Mouse (Mus musculus) MEL (cell line): ENCODE measurements around the gene Dguok. TPM values are rescaled to one million over a fixed set of nuclear protein-coding genes. Genes with fewer than 3 reads are reported as not detected.

ENCODE experiments used
- DNase-seq: peaks from one replicate; pipeline ENCODE4 v3.0.0; 2011; ENCODE audit warnings: low read depth, low spot score
- H3K27ac ChIP-seq: 2 replicates; pipeline ENCODE4 v1.5.1; 2012; ENCODE audit warnings: low read depth, mild to moderate bottlenecking, control low read depth, low read length, moderate library complexity; ENCODE audit not compliant: control insufficient read depth
- H3K27me3 ChIP-seq, 2 experiments: fragments of 150-350 bp in 1 of 2; sonication (generic) in 1 of 2; 2 replicates each; pipeline ENCODE4 v1.6.1; 2012; ENCODE audit warnings: low read length in 2 of 2, mild to moderate bottlenecking in 2 of 2, improper control_type of control experiment in 1 of 2, moderate library complexity in 1 of 2; ENCODE audit not compliant: insufficient read depth in 2 of 2, control insufficient read depth in 1 of 2
- H3K36me3 ChIP-seq, 2 experiments: 2 replicates each; pipeline ENCODE4 v1.6.1; 2012 to 2014; ENCODE audit warnings: low read length in 2 of 2, improper control_type of control experiment in 1 of 2, inconsistent platforms in 1 of 2, mild to moderate bottlenecking in 1 of 2; ENCODE audit not compliant: insufficient read depth in 2 of 2, control insufficient read depth in 1 of 2
- H3K4me1 ChIP-seq, 2 experiments: fragments of 150-350 bp in 1 of 2; sonication (generic) in 1 of 2; 2 replicates each; pipeline ENCODE4 v1.6.1; 2012; ENCODE audit warnings: low read length in 2 of 2, improper control_type of control experiment in 1 of 2, mild to moderate bottlenecking in 1 of 2; ENCODE audit not compliant: insufficient read depth in 2 of 2, control insufficient read depth in 1 of 2
- H3K4me3 ChIP-seq, 2 experiments: fragments of 150-350 bp in 1 of 2; sonication (generic) in 1 of 2; 2 replicates each; pipeline ENCODE4 v1.5.1; 2012; ENCODE audit warnings: low read depth in 2 of 2, low read length in 2 of 2, mild to moderate bottlenecking in 2 of 2, moderate library complexity in 2 of 2, control low read depth in 1 of 2, improper control_type of control experiment in 1 of 2; ENCODE audit not compliant: control insufficient read depth in 1 of 2, insufficient read depth in 1 of 2
- H3K79me2 ChIP-seq: 2 replicates; pipeline ENCODE4 v1.6.1; 2012; ENCODE audit warnings: mild to moderate bottlenecking, low read length, moderate library complexity; ENCODE audit not compliant: control insufficient read depth, poor library complexity, insufficient read depth
- H3K9ac ChIP-seq: 2 replicates; pipeline ENCODE4 v1.6.1; 2012; ENCODE audit warnings: low read depth, mild to moderate bottlenecking, control low read depth, low read length, moderate library complexity; ENCODE audit not compliant: control insufficient read depth, poor library complexity, severe bottlenecking
- H3K9me3 ChIP-seq: fragments of 150-350 bp; sonication (generic); replicated peaks from 2 replicates; pipeline ENCODE4 v1.6.1; 2012; ENCODE audit warnings: mild to moderate bottlenecking, low read length, improper control_type of control experiment, moderate library complexity; ENCODE audit not compliant: insufficient read depth
- CHD1 ChIP-seq: IDR thresholded peaks from 2 replicates; pipeline ENCODE4 v1.6.1; 2012; ENCODE audit warnings: low read depth, mild to moderate bottlenecking, inconsistent platforms, low read length, improper control_type of control experiment
- CHD2 ChIP-seq: IDR thresholded peaks from 2 replicates; pipeline ENCODE4 v1.6.1; 2011; ENCODE audit warnings: low read length, improper control_type of control experiment
- CTCF ChIP-seq, 3 experiments: IDR thresholded peaks in 2 of 3; conservative IDR thresholded peaks in 1 of 3; 2 replicates each; pipeline ENCODE4 v1.5.1; 2011 to 2012; ENCODE audit warnings: low read length in 3 of 3, low read depth in 2 of 3, mild to moderate bottlenecking in 2 of 3, improper control_type of control experiment in 1 of 3, inconsistent platforms in 1 of 3, mixed read lengths in 1 of 3, moderate library complexity in 1 of 3; ENCODE audit not compliant: control insufficient read depth in 1 of 3, insufficient read depth in 1 of 3, poor library complexity in 1 of 3, severe bottlenecking in 1 of 3
- E2F4 ChIP-seq: IDR thresholded peaks from 2 replicates; pipeline ENCODE4 v1.6.1; 2011; ENCODE audit warnings: low read depth, low read length, improper control_type of control experiment, borderline replicate concordance
- ELF1 ChIP-seq: IDR thresholded peaks from 2 replicates; pipeline ENCODE4 v1.6.1; 2014; ENCODE audit warnings: low read depth, mild to moderate bottlenecking, inconsistent platforms, low read length, improper control_type of control experiment, moderate library complexity
- EP300 ChIP-seq, 2 experiments: IDR thresholded peaks; 2 replicates each; pipeline ENCODE4 v1.6.1; 2011; ENCODE audit warnings: improper control_type of control experiment in 2 of 2, low read length in 2 of 2, low read depth in 1 of 2, mild to moderate bottlenecking in 1 of 2
- ETS1 ChIP-seq: IDR thresholded peaks from 2 replicates; pipeline ENCODE4 v1.6.1; 2012; ENCODE audit warnings: low read depth, mild to moderate bottlenecking, inconsistent platforms, low read length, improper control_type of control experiment, moderate library complexity
- GABPA ChIP-seq: IDR thresholded peaks from 2 replicates; pipeline ENCODE4 v1.6.1; 2012; ENCODE audit warnings: low read depth, mild to moderate bottlenecking, inconsistent platforms, low read length, improper control_type of control experiment, moderate library complexity
- GATA1 ChIP-seq: IDR thresholded peaks from 2 replicates; pipeline ENCODE4 v1.6.1; 2011; ENCODE audit warnings: low read depth, low read length, improper control_type of control experiment
- JUND ChIP-seq: IDR thresholded peaks from 2 replicates; pipeline ENCODE4 v1.6.1; 2011; ENCODE audit warnings: low read depth, mild to moderate bottlenecking, improper control_type of control experiment, low read length
- MEF2A ChIP-seq: IDR thresholded peaks from 2 replicates; pipeline ENCODE4 v1.6.1; 2014; ENCODE audit warnings: low read depth, mild to moderate bottlenecking, inconsistent platforms, low read length, improper control_type of control experiment; ENCODE audit not compliant: poor library complexity, insufficient replicate concordance, severe bottlenecking; ENCODE audit errors: extremely low read depth
- MXI1 ChIP-seq: IDR thresholded peaks from 2 replicates; pipeline ENCODE4 v1.6.1; 2011; ENCODE audit warnings: mild to moderate bottlenecking, low read depth, low read length, improper control_type of control experiment
- MYC ChIP-seq: IDR thresholded peaks from 2 replicates; pipeline ENCODE4 v1.6.1; 2011; ENCODE audit warnings: low read depth, mild to moderate bottlenecking, low read length, improper control_type of control experiment, moderate library complexity
- POLR2A ChIP-seq, 2 experiments: IDR thresholded peaks; 2 replicates each; pipeline ENCODE4 v1.6.1; 2011 to 2012; ENCODE audit warnings: low read length in 2 of 2, mild to moderate bottlenecking in 2 of 2, control low read depth in 1 of 2, improper control_type of control experiment in 1 of 2, low read depth in 1 of 2, moderate library complexity in 1 of 2; ENCODE audit not compliant: control insufficient read depth in 1 of 2, insufficient read depth in 1 of 2, poor library complexity in 1 of 2
- POLR2AphosphoS2 ChIP-seq: IDR thresholded peaks from 2 replicates; pipeline ENCODE4 v1.6.1; 2011; ENCODE audit warnings: low read length, improper control_type of control experiment
- POLR2AphosphoS5 ChIP-seq: IDR thresholded peaks from 2 replicates; pipeline ENCODE4 v1.6.1; 2012; ENCODE audit warnings: low read depth, borderline replicate concordance, mild to moderate bottlenecking, inconsistent platforms, low read length, moderate library complexity, mixed read lengths
- RAD21 ChIP-seq: IDR thresholded peaks from 2 replicates; pipeline ENCODE4 v1.6.1; 2011; ENCODE audit warnings: mild to moderate bottlenecking, low read depth, low read length, improper control_type of control experiment
- SIN3A ChIP-seq: IDR thresholded peaks from 2 replicates; pipeline ENCODE4 v1.6.1; 2012; ENCODE audit warnings: low read length, improper control_type of control experiment, inconsistent platforms
- SMC3 ChIP-seq: IDR thresholded peaks from 2 replicates; pipeline ENCODE4 v1.6.1; 2011; ENCODE audit warnings: low read depth, low read length, improper control_type of control experiment
- TAL1 ChIP-seq: IDR thresholded peaks from 2 replicates; pipeline ENCODE4 v1.6.1; 2012; ENCODE audit warnings: mild to moderate bottlenecking, inconsistent platforms, low read length, moderate library complexity, mixed read lengths
- TBP ChIP-seq: IDR thresholded peaks from 2 replicates; pipeline ENCODE4 v1.8.0; 2011; ENCODE audit warnings: low read depth, low read length, improper control_type of control experiment
- TCF12 ChIP-seq: IDR thresholded peaks from 2 replicates; pipeline ENCODE4 v1.6.1; 2014; ENCODE audit warnings: low read depth, mild to moderate bottlenecking, inconsistent platforms, low read length, improper control_type of control experiment, moderate library complexity
- USF2 ChIP-seq, 2 experiments: IDR thresholded peaks; 2 replicates each; pipeline ENCODE4 v1.6.1; 2011 to 2012; ENCODE audit warnings: improper control_type of control experiment in 2 of 2, low read length in 2 of 2, borderline replicate concordance in 1 of 2, inconsistent platforms in 1 of 2, low read depth in 1 of 2, mild to moderate bottlenecking in 1 of 2; ENCODE audit not compliant: insufficient read depth in 1 of 2
- ZC3H11A ChIP-seq: IDR thresholded peaks from 2 replicates; pipeline ENCODE4 v1.6.1; 2012; ENCODE audit warnings: low read depth, mild to moderate bottlenecking, inconsistent platforms, low read length, improper control_type of control experiment
- ZKSCAN1 ChIP-seq: IDR thresholded peaks from 2 replicates; pipeline ENCODE4 v1.6.1; 2012; ENCODE audit warnings: low read depth, mild to moderate bottlenecking, inconsistent platforms, low read length, improper control_type of control experiment, moderate library complexity
- ZMIZ1 ChIP-seq: IDR thresholded peaks from 2 replicates; pipeline ENCODE4 v1.6.1; 2012; ENCODE audit warnings: low read depth, mild to moderate bottlenecking, inconsistent platforms, low read length, improper control_type of control experiment, moderate library complexity
- ZNF384 ChIP-seq: IDR thresholded peaks from 2 replicates; pipeline ENCODE4 v1.6.1; 2012; ENCODE audit warnings: low read depth, mild to moderate bottlenecking, inconsistent platforms, low read length, improper control_type of control experiment
- polyA plus RNA-seq, 2 experiments: library from polyadenylated mRNA; stranded (reverse) in 1 of 2; unstranded in 1 of 2; fragments of >175 nt in 1 of 2; fragments of >200 nt in 1 of 2; gene quantifications; 2 replicates each; pipeline versions ENCODE4 v1.2.1 to v1.2.4; 2012; ENCODE audit warnings: low replicate concordance in 2 of 2, low read depth in 1 of 2; ENCODE audit not compliant: insufficient read length in 2 of 2, insufficient read depth in 1 of 2, missing spikeins in 1 of 2
- total RNA-seq: library from RNA; depleted of rRNA; stranded (reverse); fragments of 300-350 nt; gene quantifications from 2 replicates; pipeline ENCODE4 v1.2.3, GENCODE M21; 2012

Dguok gene
- total and polyA plus RNA-seq, 3 experiments, result 13.4 to 21.0 TPM; not detected in 1

DNA sequence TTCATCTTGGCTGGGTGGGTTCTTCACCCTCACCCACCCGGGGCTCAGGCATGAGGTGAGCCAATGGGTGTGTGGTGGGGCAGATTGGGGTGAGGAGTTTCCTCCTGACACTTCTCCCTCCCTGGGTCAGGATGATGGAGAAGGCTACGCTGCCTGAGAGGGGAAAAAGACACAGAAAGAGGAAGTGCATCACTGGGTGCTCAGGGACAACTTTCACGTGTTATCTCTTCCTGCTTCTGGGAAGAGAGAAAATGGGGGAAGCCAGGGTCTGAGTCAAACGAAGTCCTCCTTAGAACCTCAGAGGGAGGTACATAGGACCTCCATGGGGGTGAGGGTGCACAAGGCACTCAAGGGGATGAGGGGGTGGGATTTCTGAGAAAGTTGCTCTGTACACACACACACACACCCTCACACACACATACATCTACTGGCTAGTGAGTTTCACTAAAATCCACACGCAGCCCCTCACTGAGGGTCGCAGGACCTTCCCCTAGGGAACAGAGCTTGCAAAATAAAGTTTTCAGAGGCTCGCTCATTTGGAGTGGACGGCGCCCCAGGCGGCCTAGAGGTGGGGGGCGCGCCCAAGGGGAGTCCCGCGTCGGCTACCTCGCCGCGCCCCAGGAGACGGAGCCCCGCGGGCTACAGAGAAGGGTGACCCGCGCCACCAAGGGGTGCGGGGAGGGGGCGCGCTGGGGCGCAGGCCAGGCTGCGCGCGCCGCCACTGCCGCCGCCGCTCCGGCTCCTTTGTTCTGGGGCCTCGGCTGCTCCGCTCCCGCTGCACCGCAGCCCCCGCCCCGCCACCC lies 51.2 kb downstream of the Dguok start (continued):
- TF ChIP-seq JUND (no peak), ZC3H11A (no peak), MYC (peak; percentile 95), TBP (peak; percentile 83)

DNA sequence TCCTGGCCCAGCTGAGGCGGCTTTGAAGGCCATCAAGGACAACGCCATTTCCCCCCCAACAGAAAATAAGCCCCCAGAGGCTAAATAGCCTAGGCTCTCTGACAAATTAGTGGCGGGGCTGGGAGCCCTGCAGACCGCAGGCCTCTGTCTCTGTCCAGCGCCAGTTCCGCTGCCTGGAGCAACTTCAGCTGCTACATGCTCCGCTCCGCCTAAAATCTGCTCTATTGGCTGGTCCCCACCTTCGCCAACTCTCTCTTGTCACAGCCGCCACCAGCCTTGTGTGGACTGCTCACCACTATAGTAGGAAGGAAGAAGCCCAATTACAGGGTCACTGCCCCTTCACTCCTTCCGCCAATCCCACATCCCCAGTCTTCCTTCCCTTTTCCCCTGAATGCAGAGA lies 53.1 kb downstream of the Dguok start:
- DNase-seq, result no peak
- Histone ChIP-seq H3K4me3 (no peak overlapping the region), H3K4me1 (peaks cover 16 to 61% of the 10 kb centered on the region in 2 experiments), H3K79me2 (peaks cover 76% of the 10 kb centered on the region), H3K27ac (no peak overlapping the region), H3K27me3 (no peaks in the 10 kb centered on the region), H3K9me3 (no peaks in the 10 kb centered on the region), H3K36me3 (peaks cover 3 to 59% of the 10 kb centered on the region in 2 experiments; a peak in 3 of 4 replicates), H3K9ac (no peak overlapping the region)
- TF ChIP-seq CHD1 (no peak), ZMIZ1 (no peak), TCF12 (no peak), JUND (no peak), TAL1 (no peak), USF2 (IDR thresholded peaks at IDR 0.05; ENCODE audit: borderline replicate concordance in 1 of 2, insufficient read depth in 1 of 2, low read depth in 1 of 2, low read length in 2 of 2) (no peak), E2F4 (no peak), ZKSCAN1 (no peak), ELF1 (no peak)

DNA sequence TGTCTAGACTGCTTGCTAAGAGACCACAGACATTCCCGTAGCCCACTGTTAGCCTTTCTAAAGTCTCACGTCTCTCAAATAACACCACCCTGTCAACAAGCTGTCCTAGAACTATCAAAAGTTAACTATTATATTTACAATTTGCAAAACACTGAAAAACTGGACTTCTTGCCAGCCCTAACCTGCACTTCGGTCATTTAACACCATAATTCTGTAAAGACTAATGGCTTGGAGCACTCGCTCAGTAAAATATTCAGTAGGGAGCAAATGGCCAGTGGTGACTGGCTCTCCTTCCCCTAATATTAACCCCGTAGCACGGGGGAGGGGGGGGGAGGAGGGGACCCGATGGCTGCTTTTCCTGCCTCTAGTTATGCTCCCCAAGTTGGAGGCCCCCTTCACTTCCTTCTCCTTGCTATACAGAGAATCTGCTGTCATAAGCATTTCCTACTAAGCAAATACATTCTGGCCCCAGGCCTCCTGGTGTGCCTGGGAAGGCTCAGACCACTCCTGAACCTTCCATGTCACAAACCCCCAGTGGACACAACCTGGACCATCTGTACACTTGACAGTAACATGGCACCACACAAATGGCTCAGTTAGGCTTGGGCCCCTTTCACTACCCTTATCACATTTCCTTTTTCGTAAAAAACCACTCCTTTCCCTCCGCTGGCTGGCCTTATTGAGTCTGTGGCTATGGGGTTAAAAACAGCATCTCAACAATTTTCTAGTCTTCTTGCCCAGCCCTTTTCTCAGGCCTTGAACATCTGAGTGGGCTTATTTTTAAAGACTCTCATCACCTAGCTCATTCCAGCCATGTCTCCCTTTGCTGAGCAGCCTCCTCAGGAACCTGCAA lies 56.1 kb downstream of the Dguok start:
- no peaks in the 10 kb centered on the region for H3K9me3 ChIP-seq
- H3K27ac ChIP-seq, result peak overlapping the region; percentile 89
- peaks cover 7 to 61% of the 10 kb centered on the region in 2 experiments; a peak in 3 of 4 replicates for H3K36me3 ChIP-seq
- H3K79me2 ChIP-seq, result peaks cover 85% of the 10 kb centered on the region
- DNase-seq, result peak; percentile 68
- peaks cover 16 to 58% of the 10 kb centered on the region in 2 experiments for H3K4me1 ChIP-seq
- H3K9ac ChIP-seq, result peak overlapping the region; percentile 43
- peak overlapping the region in 1 of 2 experiments; percentile 16; a peak in 3 of 4 replicates for H3K4me3 ChIP-seq
- H3K27me3 ChIP-seq, result no peaks in the 10 kb centered on the region
- TF ChIP-seq GABPA (no peak), GATA1 (peak; percentile 64), MXI1 (peak; percentile 24), ETS1 (peak; percentile 31; the same call in 1 of the 2 replicates), CHD2 (no peak), EP300 (IDR thresholded peaks at IDR 0.05; ENCODE audit: low read depth in 1 of 2, low read length in 2 of 2) (peak; percentile 43 to 44; a peak in 1 of 4 replicates), SMC3 (no peak), POLR2A (IDR thresholded peaks at IDR 0.05; ENCODE audit: control insufficient read depth in 1 of 2, insufficient read depth in 1 of 2, low read depth in 1 of 2, low read length in 2 of 2, poor library complexity in 1 of 2) (peak in 1 of 2 experiments; percentile 35; a peak in 1 of 4 replicates), RAD21 (no peak), POLR2AphosphoS2 (no peak), SIN3A (peak; percentile 75), POLR2AphosphoS5 (no peak), MEF2A (no peak), CTCF (IDR thresholded peaks at IDR 0.05 in 2 of 3, conservative IDR thresholded peaks at IDR 0.05 in 1 of 3; ENCODE audit: control insufficient read depth in 1 of 3, insufficient read depth in 1 of 3, low read depth in 2 of 3, low read length in 3 of 3, poor library complexity in 1 of 3, severe bottlenecking in 1 of 3) (no peak), ZNF384 (peak; percentile 45; the same call in 1 of the 2 replicates), CHD1 (0 out of 2 replicates have a peak, but pooled peaks have one; percentile 63)
